Mouse (Mus musculus): Measurements from ENCODE around the gene Fgd6.

- TF ChIP-seq CTCF (conservative IDR thresholded peaks at IDR 0.05; ENCODE audit: insufficient read depth, insufficient read length, low read depth, low read length), result no peak
- no peak for TF ChIP-seq POLR2A (IDR thresholded peaks at IDR 0.05; ENCODE audit: low read depth, low read length)
Measured at GRCm38 (mm10) chr10:94161051-94161765, 125.4 kb downstream of the Fgd6 start.
